Mouse (Mus musculus) mouse trophoblast stem cell (cell line): ENCODE measurements around the gene Cotl1.

Experiments used
- in situ Hi-C, 2 experiments: fragments of 300-500 bp; cut with MseI, MboI; formaldehyde crosslinking; loops; 2 replicates in 1 of 2; 3 replicates in 1 of 2; pipeline ENCODE4 v1.15.1; 2025

Gene Cotl1

DNA sequence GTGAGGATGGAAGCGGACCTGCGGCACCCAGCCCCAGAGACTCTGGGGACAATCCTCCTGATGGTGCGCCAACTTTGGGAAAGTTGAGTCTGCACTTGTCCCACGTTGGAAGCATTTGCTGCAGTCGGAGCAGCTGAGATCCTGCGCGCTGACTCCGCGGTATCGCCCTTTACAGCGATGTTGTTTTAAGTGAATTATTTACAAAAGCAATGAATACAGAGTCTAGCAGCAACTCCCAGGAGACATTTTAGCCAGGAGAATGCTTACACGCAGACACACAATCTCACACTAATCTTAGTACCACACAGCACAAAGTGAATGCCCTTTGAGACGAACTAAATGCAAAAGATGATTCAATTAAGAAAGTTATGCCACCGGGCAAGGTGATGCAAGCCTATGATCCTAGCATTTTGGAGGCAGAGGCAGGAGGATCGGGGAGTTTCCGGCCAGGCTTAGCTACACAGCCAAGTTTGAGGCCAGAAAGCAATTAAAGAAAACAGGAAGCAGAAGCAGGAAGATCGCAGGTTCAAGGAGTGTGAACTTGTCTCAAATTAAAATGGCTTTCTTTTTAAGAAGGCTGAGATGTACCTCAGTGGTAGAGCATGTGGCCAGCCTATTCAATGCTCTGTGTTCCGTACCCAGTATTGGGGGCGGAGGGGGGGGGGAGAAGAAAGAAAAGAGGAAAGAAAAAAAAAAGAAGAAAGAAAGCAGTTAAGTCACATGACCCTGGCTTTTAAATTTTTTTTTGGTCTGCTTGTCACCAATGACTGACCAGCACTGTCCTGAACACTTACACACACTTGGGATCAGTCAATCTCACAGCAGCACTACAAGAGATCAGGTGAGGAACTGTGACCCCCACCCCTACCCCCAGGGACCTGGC is 2.0 kb downstream of the Cotl1 start:
- in situ Hi-C loops: no loop called here

DNA sequence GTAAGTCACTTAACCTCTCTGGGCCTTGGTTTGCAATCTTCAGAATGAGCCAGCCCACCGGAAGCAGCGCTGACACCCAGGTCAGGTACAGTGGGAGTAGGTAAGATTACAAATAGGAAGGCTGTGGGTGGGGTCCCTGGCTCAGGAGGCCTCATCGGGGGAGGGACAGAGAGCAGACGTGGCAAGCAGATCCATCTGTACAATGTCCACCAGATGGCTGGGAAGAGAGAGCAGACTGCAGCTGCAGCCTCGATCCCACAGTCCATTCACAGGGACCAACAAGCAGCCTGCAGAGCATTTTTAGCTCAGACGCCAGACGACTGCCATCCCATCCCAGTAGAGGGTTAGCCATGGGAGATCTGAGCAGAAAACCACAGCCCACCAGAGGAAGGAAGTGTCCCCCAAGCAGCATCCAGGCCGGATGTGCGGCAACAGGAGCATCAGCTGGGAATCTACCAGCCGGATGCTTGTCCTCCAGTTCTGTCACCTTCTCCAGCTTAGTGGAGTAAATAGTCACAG is 2.7 kb downstream of the Cotl1 start:
- in situ Hi-C loops: no loop called here

DNA sequence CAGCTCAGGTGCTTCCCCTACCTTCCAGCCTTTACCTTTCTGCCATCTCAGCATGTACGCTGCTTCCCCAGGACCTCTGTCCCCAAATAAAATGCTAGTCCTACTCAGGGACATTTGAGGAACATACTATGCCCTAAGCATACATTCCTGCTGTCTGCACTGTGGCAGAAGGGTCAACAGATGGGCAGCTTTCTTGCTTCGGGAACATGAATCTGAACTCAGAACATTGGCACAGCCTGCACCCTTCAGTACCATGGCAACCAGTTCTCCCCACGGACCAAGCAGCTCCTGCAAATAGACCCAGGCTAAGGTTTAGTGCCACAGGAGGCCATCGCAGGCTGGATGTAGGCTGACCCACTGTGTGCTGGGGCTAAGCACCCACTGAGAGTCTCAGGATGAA is 3.5 kb downstream of the Cotl1 start:
- in situ Hi-C loops: no loop called here

DNA sequence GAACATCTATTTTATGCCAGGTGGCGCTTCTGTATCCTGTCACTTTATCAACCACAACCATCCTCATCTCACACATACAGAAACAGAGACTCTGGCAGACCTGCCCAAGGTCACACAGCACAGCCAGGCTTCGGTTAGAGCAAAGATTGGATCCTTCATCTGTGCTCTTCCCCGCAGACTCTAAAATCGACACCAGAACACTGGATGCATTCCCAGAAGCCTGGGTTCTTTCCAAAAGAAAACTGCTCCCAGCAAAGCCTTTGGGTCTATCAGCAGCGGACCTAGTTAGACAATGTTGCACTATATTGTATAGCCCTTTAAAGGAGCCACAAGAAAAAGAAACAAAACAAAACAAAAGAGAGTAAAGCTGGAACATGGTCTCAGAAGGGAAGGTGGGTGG is 5.1 kb downstream of the Cotl1 start:
- in situ Hi-C loops: no loop called here

DNA sequence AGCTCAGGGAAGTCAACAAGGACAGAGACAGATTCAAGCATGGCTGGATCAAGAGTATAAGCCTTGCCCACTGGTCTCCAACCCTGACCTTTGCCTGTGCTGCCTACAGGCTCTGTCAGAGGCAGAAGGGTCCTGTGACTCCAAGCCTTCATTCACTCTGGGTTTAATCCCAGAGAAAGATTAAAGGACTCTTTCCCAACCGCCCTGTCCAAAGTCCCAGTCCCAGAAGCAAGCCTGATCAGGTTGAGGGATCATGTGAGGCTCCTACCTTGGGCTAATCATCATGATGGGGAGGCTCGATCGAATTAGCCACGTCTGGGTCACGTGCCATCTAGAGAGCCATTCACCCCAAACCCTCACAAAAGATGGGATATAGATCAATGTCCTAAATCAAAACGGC is 5.7 kb downstream of the Cotl1 start:
- in situ Hi-C loops: no loop called here

DNA sequence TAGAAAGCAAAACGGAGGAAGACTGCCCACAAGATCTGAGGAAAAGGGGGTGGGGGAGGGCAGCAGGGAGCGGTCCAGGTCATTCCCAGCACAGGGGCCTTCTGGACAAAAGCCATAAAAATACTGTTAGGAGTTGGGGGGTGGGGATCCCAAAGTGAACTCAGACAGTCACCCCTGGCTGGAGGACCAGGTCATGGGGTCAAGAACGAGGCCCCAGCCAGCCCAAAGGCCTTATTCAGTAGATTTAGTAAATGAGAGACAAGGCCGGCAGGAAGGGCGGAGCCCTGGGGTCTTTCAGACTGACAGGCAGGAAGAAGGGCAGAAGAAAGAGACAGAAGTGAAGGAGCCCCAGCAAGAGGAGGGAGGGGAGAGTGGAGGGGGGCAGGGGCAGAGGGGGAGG is 7.4 kb downstream of the Cotl1 start:
- in situ Hi-C loops: no loop called here

DNA sequence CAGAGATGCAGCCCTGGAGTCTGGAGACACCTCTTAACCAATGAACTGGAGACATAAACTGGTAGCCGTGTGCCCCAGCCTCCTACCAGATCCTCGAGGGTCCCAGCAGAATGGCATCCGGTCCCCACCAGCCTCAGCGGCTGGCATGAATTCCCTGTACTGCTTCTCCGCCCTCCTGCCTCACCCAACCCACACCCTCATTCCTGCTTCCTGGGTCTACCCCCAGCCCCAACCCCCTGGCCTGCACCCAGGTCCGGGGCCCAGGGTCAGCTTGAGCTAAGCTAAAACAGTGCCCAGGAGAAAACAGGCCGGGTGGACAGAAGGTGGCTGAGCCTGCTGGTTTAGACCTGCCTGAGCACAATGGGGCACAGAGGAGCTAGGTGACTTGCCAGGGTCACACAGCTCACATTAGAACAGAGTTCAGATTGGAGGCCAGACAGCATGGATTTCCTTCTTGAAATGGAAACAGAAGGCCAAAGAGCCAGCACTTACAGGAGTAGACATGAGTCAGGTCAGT is 8.2 kb downstream of the Cotl1 start:
- in situ Hi-C loops: no loop called here

DNA sequence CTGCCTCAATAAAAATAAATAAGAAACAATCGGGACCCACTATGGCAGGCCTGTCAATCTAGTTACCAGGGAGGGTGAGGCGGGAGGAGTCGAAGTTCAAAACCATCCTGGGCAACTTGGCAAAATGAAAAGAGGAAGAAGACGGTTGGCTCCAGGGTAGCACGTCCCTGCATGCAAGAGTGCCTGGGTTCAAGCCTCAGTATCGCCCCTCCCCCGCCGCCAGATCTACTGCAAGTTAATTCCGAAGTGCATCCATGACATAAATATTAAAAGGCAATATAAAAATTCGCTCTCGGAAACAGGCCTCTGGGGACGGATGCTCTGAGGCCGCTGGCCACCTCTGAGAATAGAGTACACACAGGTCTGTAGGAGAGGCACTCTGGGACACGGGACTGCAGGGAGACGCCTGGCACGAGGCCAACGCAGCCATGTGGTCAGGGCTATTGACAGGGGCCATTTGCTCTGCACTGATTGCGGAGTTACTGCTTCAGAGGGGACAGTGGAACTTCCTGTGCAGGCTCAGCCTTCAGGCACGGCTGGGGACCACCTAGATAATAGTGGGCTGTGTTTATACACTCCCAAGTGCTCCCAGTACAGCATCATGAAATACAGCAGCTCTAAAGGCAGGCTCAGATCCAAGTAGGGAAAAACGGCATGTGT is 8.9 kb downstream of the Cotl1 start:
- in situ Hi-C loops: no loop called here

DNA sequence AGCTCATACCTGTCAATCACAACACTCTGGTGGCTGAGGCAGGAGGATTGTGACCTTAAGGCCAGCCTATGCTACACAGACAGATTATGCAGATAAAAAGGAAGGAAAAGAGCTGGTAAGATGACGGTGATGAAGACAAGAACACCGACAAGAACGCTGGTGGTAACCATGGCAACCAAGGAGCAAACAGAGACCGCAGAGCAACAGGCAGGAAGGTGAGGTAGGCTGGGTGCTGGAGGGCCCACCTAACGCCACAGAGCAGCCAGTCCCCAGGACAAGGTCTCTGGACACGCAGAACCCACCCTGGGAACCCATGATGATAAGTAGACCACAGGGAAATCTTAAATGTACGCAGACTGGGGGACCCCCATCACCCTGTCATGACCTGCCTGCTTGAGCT is 9.8 kb downstream of the Cotl1 start:
- in situ Hi-C loops: no loop called here

DNA sequence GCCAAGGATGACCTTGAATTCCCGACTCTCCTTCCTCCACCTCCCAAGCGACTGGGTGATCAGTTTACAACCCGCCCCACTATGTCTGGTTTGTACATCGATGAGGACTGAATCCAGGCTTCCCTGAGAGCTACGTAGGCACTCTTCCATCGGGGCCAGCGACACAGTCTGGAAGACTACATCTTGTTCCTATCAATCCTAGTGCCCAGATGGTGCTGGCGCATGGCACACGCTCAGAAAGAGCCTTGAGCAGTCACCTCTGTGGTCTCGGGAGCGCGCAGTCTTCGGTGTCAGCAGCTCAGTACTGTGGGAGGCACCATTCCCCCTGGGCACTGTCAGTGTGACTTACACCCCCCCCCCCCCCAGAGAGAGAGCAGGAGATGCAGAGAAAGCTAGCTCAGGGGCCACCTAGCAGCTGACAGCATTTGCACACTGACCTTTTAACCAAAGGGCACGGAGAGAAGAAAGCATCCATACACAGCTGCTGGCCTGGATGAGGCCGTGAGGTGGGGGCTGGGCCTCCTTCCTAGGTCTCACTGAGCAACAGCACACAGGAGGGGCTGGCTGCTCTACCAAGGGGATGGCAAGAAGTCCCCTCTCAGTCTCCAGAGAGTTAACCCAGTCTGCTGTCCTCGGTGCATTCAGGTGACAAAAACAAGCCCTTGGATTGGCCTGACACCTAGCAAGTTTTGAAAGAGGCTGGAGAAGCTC is 10.3 kb downstream of the Cotl1 start:
- in situ Hi-C loops: no loop called here

DNA sequence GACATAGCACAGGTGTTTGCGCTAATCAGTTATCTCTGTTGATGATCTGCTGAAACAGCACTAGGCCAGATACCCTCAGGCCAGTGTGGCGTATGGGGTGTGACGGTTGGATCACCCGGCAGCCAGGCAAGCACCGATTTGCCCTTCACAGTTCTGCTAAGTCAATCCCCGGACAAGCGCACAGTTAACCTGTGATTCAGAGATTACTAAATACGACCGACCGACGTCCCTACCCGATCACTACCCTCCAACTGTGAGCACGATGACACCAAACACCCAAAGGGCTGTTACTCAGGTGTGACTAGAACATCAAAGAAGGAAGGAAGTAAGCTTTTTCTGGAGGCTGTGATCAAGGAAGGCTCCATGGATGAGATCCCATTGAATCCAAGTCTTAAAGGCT is 10.9 kb downstream of the Cotl1 start:
- in situ Hi-C loops: no loop called here

DNA sequence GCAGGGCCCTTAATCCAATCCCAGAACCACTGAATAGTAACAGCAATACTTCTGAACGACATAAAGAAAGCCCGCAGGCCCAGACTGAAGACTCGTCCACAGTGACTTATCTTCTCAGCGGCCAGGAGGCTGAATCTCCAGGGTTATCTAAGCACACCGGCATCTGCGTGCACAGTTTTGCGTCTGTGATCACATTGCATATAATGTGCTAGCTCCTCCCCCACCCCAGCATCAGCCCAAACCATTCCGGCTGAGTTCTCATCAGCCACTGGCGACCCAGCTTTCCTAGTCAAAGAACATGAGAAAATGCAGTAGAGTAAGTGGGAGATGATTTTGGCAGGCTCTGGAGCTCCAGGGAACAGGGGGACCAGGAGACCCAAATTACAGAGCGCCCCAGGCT is 11.3 kb downstream of the Cotl1 start:
- in situ Hi-C loops: no loop called here

DNA sequence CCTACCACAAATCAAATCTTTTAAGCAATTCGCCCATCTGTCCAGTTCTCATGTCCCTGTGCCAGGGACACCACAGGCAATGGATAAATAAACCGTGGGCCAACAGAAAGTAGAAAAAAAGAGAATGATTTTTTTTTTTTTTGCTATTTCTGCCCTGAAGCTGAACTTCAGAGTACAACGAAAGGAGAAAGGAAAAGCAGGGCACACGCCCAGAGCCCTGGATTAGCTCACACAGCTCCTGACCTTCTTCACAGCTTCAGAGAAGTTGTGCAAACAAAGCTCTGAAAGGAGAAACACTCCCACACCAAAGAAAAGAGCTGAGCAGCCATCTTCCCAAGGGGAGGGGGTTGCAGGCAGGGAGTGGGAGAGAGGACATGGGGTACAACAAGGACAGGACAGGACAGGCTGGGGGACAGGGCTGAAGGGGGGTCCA is 12.6 kb downstream of the Cotl1 start:
- in situ Hi-C loops: no loop called here

DNA sequence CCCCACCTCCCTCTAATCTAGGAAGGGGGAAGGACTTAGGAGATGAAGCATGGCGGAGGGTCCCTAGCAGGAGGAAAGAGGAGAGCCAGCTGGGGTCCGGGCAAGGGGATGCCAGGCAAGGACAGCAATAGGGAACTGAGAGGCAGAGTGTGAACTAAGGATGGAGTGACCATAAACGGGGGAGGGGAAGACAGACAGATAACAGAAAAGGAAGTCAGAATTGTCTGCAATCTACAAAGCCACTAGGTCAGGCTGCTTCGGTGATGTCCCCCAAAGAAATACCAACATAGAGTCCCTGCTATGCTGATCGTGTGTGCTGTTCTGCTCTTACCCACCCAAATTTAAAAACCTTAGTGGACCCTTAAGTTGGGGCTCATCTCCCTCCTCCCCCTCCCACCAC is 13.4 kb downstream of the Cotl1 start:
- in situ Hi-C loops: no loop called here

DNA sequence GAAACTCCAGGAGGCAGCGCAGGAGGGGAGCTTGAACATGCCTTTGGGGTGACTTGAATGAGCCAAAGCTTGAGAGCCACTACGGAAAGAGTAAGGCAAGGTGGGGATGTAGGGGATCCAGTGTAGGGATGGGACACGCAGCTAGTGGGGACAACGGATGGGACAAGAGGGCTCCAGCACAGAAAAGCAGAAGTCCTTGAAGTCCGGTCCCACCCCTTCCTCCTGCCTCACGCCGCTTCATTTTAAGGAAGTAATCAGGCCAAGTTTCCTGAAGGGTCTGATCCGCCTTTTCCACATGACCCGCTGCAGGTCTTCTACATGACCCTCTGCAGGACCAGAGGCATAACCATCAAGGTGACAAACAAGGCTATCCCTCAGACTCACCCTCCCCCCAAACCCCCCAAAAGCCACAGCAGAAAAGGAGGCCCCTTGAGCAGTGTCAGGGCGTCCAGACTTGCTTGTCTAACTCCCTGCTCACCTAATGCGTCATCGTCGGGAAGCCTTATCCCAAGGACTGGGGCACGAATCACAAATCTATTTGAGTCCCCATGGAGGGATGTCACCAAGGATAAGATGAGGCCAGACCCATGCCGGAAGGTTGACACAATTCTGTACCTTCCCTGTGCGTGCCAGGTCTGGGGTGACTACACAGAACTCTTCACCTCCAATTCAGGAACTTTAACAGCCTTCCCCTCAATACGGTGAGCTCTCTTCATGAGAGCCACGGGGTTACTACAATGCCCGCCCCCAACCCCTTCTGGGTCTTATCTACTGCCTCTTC is 14.2 kb downstream of the Cotl1 start:
- in situ Hi-C loops: no loop called here

DNA sequence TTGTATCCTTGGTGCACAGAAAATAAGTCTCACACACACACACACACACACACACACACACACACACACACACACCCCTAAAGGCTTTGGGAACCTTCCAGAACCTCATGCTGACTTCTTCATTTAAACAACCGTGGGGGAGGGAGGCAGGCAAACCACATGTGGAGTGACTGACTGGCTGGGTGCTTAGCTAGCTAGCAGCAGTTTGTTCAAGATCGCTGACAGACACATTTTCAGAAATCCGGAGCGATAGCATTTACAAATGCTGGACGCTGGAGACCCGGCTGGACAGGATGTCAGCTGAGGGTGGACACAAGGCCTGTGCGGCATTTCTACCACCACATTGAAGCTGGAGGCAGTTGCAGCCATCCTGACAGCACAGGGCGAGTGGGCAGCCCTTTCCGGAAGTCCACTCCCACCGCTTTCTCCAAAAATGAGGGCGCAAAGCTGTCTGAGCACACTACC is 15.5 kb downstream of the Cotl1 start:
- in situ Hi-C loops: no loop called here

DNA sequence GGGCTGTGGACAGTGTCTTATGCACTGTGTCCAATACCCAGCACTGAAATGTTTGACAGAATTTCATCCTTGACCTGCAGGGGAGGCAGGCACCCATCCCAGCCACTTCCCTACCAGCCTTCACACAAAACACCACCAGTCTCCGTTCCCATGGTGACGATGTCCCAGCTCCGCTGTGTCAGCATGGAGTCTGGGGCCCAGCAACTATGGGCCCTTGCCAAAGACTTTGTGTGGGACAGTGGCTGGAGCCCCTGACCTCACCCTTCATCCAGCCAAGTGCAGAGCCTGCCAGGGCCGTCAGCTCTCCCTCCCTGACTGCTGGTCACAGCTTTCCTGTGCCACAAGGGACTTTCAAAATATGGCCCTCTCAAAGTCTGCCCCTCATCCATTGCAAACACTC is 16.2 kb downstream of the Cotl1 start:
- in situ Hi-C loops: no loop called here

DNA sequence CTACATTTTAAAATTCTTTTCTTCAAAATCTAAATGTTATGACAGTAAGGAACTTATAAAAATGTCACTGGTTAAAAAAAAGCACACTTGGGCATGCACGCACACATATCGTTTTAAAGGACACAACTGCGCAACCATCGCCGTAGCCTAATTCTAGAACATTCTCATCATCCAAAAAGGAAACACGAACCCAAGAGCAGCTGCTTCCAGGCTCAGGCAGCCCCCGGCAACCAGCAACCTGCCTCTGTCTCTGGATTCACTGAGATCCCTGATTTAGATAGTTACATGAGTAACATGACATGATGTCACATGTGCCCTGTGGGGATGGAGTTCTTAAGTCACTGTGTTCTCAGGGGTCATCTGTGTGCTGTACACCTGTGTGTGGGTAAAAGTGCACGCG is 17.1 kb downstream of the Cotl1 start:
- in situ Hi-C loops: no loop called here

DNA sequence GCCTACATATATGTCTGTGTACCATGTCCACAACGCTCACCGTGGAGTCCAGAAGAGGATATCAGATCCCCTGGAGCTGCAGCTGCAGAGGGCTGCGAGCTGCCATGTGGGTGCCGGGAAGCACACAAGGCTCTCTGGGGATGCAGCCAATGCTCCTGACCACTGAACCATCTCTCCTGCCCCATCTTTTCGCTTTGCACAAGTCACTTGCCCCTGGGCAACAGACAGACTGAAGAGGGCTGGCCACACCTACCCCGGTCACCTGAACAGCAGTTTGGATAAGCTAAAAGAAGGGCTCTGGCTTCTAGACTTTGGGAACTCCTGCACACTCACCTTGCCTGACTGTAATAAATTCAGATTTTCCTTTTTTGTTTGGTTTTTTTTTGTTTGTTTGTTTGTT is 18.7 kb downstream of the Cotl1 start:
- in situ Hi-C loops: no loop called here

DNA sequence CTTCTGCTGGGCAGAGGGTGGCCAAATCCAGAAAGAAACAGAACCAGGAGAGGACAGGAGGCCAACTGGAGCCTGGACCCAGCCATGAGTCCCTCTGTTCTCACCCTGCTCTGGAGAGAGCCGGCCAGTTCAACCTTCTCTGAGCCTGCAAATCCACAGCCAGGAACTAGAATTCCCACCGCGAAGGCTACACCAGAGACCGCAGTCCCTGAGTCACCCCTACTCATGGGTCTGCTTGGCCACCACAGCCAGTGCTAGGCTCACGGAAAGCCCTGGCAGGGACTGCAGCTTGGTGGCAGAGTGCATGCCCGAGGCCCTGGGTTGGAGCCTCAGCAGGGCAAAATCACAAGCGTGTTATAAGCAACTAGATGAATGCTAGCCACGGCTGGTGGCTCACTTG is 20.4 kb downstream of the Cotl1 start:
- in situ Hi-C loops: no loop called here

DNA sequence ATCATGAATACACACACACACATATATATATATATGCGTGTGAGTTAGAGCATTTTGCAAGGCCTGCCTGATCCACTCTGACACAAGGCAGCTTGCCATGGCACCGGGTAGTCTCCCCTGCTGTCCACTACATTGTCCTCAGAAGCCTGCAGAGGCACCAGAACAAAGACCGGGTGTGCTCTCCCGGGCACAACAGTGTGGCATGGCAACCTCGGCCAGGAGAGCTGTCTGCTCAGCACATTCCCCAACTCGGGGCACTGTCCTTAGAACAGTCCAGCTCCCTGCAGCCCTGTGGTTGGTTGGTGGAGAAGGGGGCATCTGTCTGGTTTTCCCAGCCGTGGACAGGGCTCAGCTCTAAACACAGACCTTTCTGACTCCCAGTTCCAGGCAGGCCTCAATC is 21.0 kb downstream of the Cotl1 start:
- in situ Hi-C loops: no loop called here
